Mouse (Mus musculus) heart, postnatal 0 days (tissue): ENCODE measurements at regions not wholly inside any gene's neighbourhood (a gene's known extent, or its start where the extent isn't known, plus 50 kb on each side); places are given as distances from the start of the nearest gene placed in this dataset.

Experiments used
- ATAC-seq: fragments of 200-750 bp; cut with Nextera tagmentation; 2 replicates; pipeline ENCODE4 v1.8.0; 2017; ENCODE audit warnings: low read depth, moderate number of reproducible peaks, moderate library complexity; ENCODE audit not compliant: insufficient read depth
- DNase-seq: peaks from one replicate; pipeline ENCODE4 v3.0.0-alpha.2; 2016; ENCODE audit warnings: low spot score
- H3K27ac ChIP-seq: fragments of 300-500 bp; sonication (generic); 2 replicates; pipeline ENCODE4 v1.5.1; 2014; ENCODE audit warnings: low read depth, mild to moderate bottlenecking
- H3K27me3 ChIP-seq: fragments of 300-500 bp; sonication (generic); 2 replicates; pipeline ENCODE4 v1.6.1; 2014; ENCODE audit warnings: low read length, mixed read lengths; ENCODE audit not compliant: control insufficient read depth, insufficient read depth
- H3K36me3 ChIP-seq: fragments of 300-500 bp; sonication (generic); replicated peaks from 2 replicates; pipeline ENCODE4 v1.6.1; 2014; ENCODE audit warnings: low read length, mixed read lengths; ENCODE audit not compliant: control insufficient read depth, insufficient read depth
- H3K4me1 ChIP-seq: fragments of 300-500 bp; sonication (generic); 2 replicates; pipeline ENCODE4 v1.6.1; 2014; ENCODE audit warnings: antibody characterized with exemption; ENCODE audit not compliant: control insufficient read depth, insufficient read depth
- H3K4me2 ChIP-seq: fragments of 300-500 bp; sonication (generic); 2 replicates; pipeline ENCODE4 v1.6.1; 2014; ENCODE audit warnings: low read depth, mild to moderate bottlenecking, low read length, moderate library complexity
- H3K4me3 ChIP-seq: fragments of 300-500 bp; sonication (generic); 2 replicates; pipeline ENCODE4 v1.5.1; 2014; ENCODE audit warnings: low read depth, low read length
- H3K9ac ChIP-seq: fragments of 300-500 bp; sonication (generic); replicated peaks from 2 replicates; pipeline ENCODE4 v1.6.1; 2014; ENCODE audit warnings: low read depth, low read length, mixed read lengths
- H3K9me3 ChIP-seq: fragments of 300-500 bp; sonication (generic); replicated peaks from 2 replicates; pipeline ENCODE4 v1.6.1; 2016; ENCODE audit warnings: low read length; ENCODE audit not compliant: control insufficient read depth
- CTCF ChIP-seq: IDR thresholded peaks from 2 replicates; pipeline ENCODE4 v1.5.1; 2016; ENCODE audit warnings: antibody characterized with exemption, control low read depth, low read depth
- EP300 ChIP-seq: IDR thresholded peaks from 2 replicates; pipeline ENCODE4 v1.6.1; 2016; ENCODE audit warnings: antibody characterized with exemption, low read depth
- WGBS: fragments of 180-500 bp; shearing (Covaris S2); extraction: QIAGEN DNeasy Blood & Tissue Kit; methylation state at CpG from one replicate; pipeline ENCODE4 v1.1.7; 2014; 5-methylcytosine and 5-hydroxymethylcytosine counted together

- TF ChIP-seq CTCF (no peak), EP300 (no peak)
- Histone ChIP-seq H3K27ac (no peak overlapping the region), H3K4me3 (no peak overlapping the region), H3K4me2 (no peak overlapping the region), H3K9me3 (no peaks in the 10 kb centered on the region), H3K4me1 (no peaks in the 10 kb centered on the region), H3K27me3 (no peaks in the 10 kb centered on the region), H3K36me3 (no peaks in the 10 kb centered on the region), H3K9ac (no peak overlapping the region)
- 82% methylated on average over 10 of the region's 10 CpGs for WGBS
- ATAC-seq (no peak), DNase-seq (no peak)
Observed at GRCm38 (mm10) chr3:51097362-51097761, 126.9 kb upstream of the Noct start.

- Histone ChIP-seq H3K36me3 (no peaks in the 10 kb centered on the region), H3K9me3 (no peaks in the 10 kb centered on the region), H3K27ac (no peak overlapping the region), H3K4me2 (no peak overlapping the region), H3K4me3 (no peak overlapping the region), H3K27me3 (no peaks in the 10 kb centered on the region), H3K9ac (no peak overlapping the region), H3K4me1 (no peaks in the 10 kb centered on the region)
- no peak; the same call in 1 of the 2 replicates for ATAC-seq
- TF ChIP-seq EP300 (no peak), CTCF (no peak)
- 87% methylated on average over 7 of the region's 7 CpGs for WGBS
- DNase-seq, result no peak
Observed at GRCm38 (mm10) chr3:51099966-51100365, 124.3 kb upstream of the Noct start.

- H3K9ac ChIP-seq, result no peak overlapping the region
- ATAC-seq, result no peak
- no peaks in the 10 kb centered on the region for H3K9me3 ChIP-seq
- no peak overlapping the region for H3K4me2 ChIP-seq
- no peaks in the 10 kb centered on the region for H3K36me3 ChIP-seq
- H3K4me3 ChIP-seq, result no peak overlapping the region
- TF ChIP-seq CTCF, result no peak
- no peaks in the 10 kb centered on the region for H3K27me3 ChIP-seq
- 0 out of 2 replicates have a peak, but pooled peaks cover 3% of the 10 kb centered on the region for H3K4me1 ChIP-seq
- WGBS, result 67% methylated on average over 12 of the region's 12 CpGs
- no peak for DNase-seq
- no peak overlapping the region for H3K27ac ChIP-seq
Observed at GRCm38 (mm10) chr3:51108639-51109202, 115.5 kb upstream of the Noct start.

GRCm38 (mm10) chr3:51111241-51111640 lies 113.0 kb upstream of the Noct start:
- ATAC-seq (no peak), DNase-seq (no peak)
- no peak overlapping the region for H3K27ac ChIP-seq
- no peak overlapping the region for H3K4me3 ChIP-seq
- no peaks in the 10 kb centered on the region for H3K27me3 ChIP-seq
- no peak overlapping the region for H3K9ac ChIP-seq
- 0 out of 2 replicates have a peak, but pooled peaks cover 3% of the 10 kb centered on the region for H3K4me1 ChIP-seq
- H3K36me3 ChIP-seq, result no peaks in the 10 kb centered on the region
- no peak overlapping the region for H3K4me2 ChIP-seq
- H3K9me3 ChIP-seq, result no peaks in the 10 kb centered on the region
- WGBS, result 92% methylated on average over 11 of the region's 11 CpGs
- TF ChIP-seq CTCF (no peak), EP300 (no peak)

- H3K4me3 ChIP-seq, result no peak overlapping the region
- H3K9ac ChIP-seq, result no peak overlapping the region
- TF ChIP-seq CTCF, result no peak
- no peak for TF ChIP-seq EP300
- H3K4me1 ChIP-seq, result 0 out of 2 replicates have a peak, but pooled peaks cover 3% of the 10 kb centered on the region
- DNase-seq (no peak), ATAC-seq (no peak)
- no peaks in the 10 kb centered on the region for H3K27me3 ChIP-seq
- WGBS, result 63% methylated on average over 3 of the region's 3 CpGs
- H3K27ac ChIP-seq, result no peak overlapping the region
- no peaks in the 10 kb centered on the region for H3K36me3 ChIP-seq
- no peaks in the 10 kb centered on the region for H3K9me3 ChIP-seq
- H3K4me2 ChIP-seq, result no peak overlapping the region
Observed at GRCm38 (mm10) chr3:51112351-51112750, 111.9 kb upstream of the Noct start.

- TF ChIP-seq CTCF (no peak), EP300 (no peak)
- Histone ChIP-seq H3K36me3 (no peaks in the 10 kb centered on the region), H3K4me2 (no peak overlapping the region), H3K9me3 (no peaks in the 10 kb centered on the region), H3K4me3 (no peak overlapping the region), H3K27me3 (no peaks in the 10 kb centered on the region), H3K4me1 (0 out of 2 replicates have a peak, but pooled peaks cover 3% of the 10 kb centered on the region), H3K27ac (no peak overlapping the region), H3K9ac (no peak overlapping the region)
- DNase-seq (no peak), ATAC-seq (no peak)
- 48% methylated on average over 2 of the region's 2 CpGs for WGBS
Observed at GRCm38 (mm10) chr3:51115921-51116320, 108.3 kb upstream of the Noct start.
